Mouse (Mus musculus) neural tube, embryonic 15.5 days (tissue): Measurements from ENCODE around the gene Tbc1d2b. TPM values are rescaled to one million over a fixed set of nuclear protein-coding genes. Genes with fewer than 3 reads are reported as not detected.

ENCODE experiments used
- ATAC-seq: fragments of 200-750 bp; cut with Nextera tagmentation; 2 replicates; pipeline ENCODE4 v1.8.0; 2017; ENCODE audit warnings: mild to moderate bottlenecking, moderate TSS enrichment, moderate library complexity; ENCODE audit not compliant: low FRiP score
- H3K27ac ChIP-seq: fragments of 300-500 bp; sonication (generic); replicated peaks from 2 replicates; pipeline ENCODE4 v1.5.1; 2015; ENCODE audit warnings: mild to moderate bottlenecking, inconsistent platforms
- H3K27me3 ChIP-seq: fragments of 300-500 bp; sonication (generic); replicated peaks from 2 replicates; pipeline ENCODE4 v1.6.1; 2015; ENCODE audit warnings: inconsistent platforms
- H3K36me3 ChIP-seq: fragments of 300-500 bp; sonication (generic); 2 replicates; pipeline ENCODE4 v1.6.1; 2015; ENCODE audit warnings: inconsistent platforms
- H3K4me1 ChIP-seq: fragments of 300-500 bp; sonication (generic); 2 replicates; pipeline ENCODE4 v1.6.1; 2015; ENCODE audit warnings: inconsistent platforms
- H3K4me2 ChIP-seq: fragments of 300-500 bp; sonication (generic); 2 replicates; pipeline ENCODE4 v1.6.1; 2015; ENCODE audit warnings: inconsistent platforms, mild to moderate bottlenecking, moderate library complexity
- H3K4me3 ChIP-seq: fragments of 300-500 bp; sonication (generic); replicated peaks from 2 replicates; pipeline ENCODE4 v1.5.1; 2015; ENCODE audit warnings: mild to moderate bottlenecking, inconsistent platforms
- H3K9ac ChIP-seq: fragments of 300-500 bp; sonication (generic); replicated peaks from 2 replicates; pipeline ENCODE4 v1.6.1; 2015; ENCODE audit warnings: mild to moderate bottlenecking, inconsistent platforms
- H3K9me3 ChIP-seq: fragments of 300-500 bp; sonication (generic); replicated peaks from 2 replicates; pipeline ENCODE4 v1.6.1; 2016; ENCODE audit warnings: inconsistent platforms
- WGBS: fragments of 180-500 bp; shearing (Covaris S2); methylation state at CpG from one replicate; pipeline ENCODE4 v1.1.7; 2015; ENCODE audit warnings: mixed read lengths; 5-methylcytosine and 5-hydroxymethylcytosine counted together
- polyA plus RNA-seq: library from polyadenylated mRNA; unstranded; fragments of >200 nt; fragmentation: Nextera tagmentation; extraction: Ambion mirVana; gene quantifications from 2 replicates; pipeline ENCODE4 v1.2.1, GENCODE M21; 2015

The Tbc1d2b gene
- polyA plus RNA-seq, 1 experiment from 2014 or later = 6.1 TPM

GRCm38 (mm10) chr9:90250141-90250775 lies 20.3 kb downstream of the Tbc1d2b start:
- H3K36me3 ChIP-seq = no peaks in the 10 kb centered on the region
- no peak overlapping the region for H3K27ac ChIP-seq
- H3K4me1 ChIP-seq = no peaks in the 10 kb centered on the region
- no peak for ATAC-seq
- WGBS = 92% methylated on average over 5 of the region's 5 CpGs
- no peaks in the 10 kb centered on the region for H3K27me3 ChIP-seq
- no peaks in the 10 kb centered on the region for H3K9me3 ChIP-seq
- no peak overlapping the region for H3K9ac ChIP-seq
- H3K4me2 ChIP-seq = no peak overlapping the region
- H3K4me3 ChIP-seq = no peak overlapping the region

- ATAC-seq = no peak
- H3K4me2 ChIP-seq = no peak overlapping the region
- WGBS = 93% methylated on average over 2 of the region's 2 CpGs
- H3K9me3 ChIP-seq = no peaks in the 10 kb centered on the region
- H3K4me3 ChIP-seq = no peak overlapping the region
- H3K9ac ChIP-seq = no peak overlapping the region
- H3K36me3 ChIP-seq = no peaks in the 10 kb centered on the region
- H3K27me3 ChIP-seq = no peaks in the 10 kb centered on the region
- no peaks in the 10 kb centered on the region for H3K4me1 ChIP-seq
- no peak overlapping the region for H3K27ac ChIP-seq
Observed at GRCm38 (mm10) chr9:90249036-90249435, 21.6 kb downstream of the Tbc1d2b start.

GRCm38 (mm10) chr9:90248326-90248725 lies 22.3 kb downstream of the Tbc1d2b start:
- no peak for ATAC-seq
- H3K36me3 ChIP-seq = no peaks in the 10 kb centered on the region
- H3K4me3 ChIP-seq = no peak overlapping the region
- 91% methylated on average over 7 of the region's 7 CpGs for WGBS
- H3K9me3 ChIP-seq = no peaks in the 10 kb centered on the region
- H3K9ac ChIP-seq = no peak overlapping the region
- no peak overlapping the region for H3K27ac ChIP-seq
- H3K4me2 ChIP-seq = no peak overlapping the region
- no peaks in the 10 kb centered on the region for H3K4me1 ChIP-seq
- H3K27me3 ChIP-seq = no peaks in the 10 kb centered on the region

GRCm38 (mm10) chr9:90247316-90247715 lies 23.3 kb downstream of the Tbc1d2b start:
- H3K27ac ChIP-seq = no peak overlapping the region
- H3K27me3 ChIP-seq = no peaks in the 10 kb centered on the region
- no peak overlapping the region for H3K4me3 ChIP-seq
- no peaks in the 10 kb centered on the region for H3K4me1 ChIP-seq
- no peaks in the 10 kb centered on the region for H3K9me3 ChIP-seq
- H3K9ac ChIP-seq = no peak overlapping the region
- 84% methylated on average over 7 of the region's 7 CpGs for WGBS
- no peak for ATAC-seq
- no peaks in the 10 kb centered on the region for H3K36me3 ChIP-seq
- no peak overlapping the region for H3K4me2 ChIP-seq

- H3K9me3 ChIP-seq = no peaks in the 10 kb centered on the region
- no peak overlapping the region for H3K27ac ChIP-seq
- WGBS = 97% methylated on average over 5 of the region's 5 CpGs
- ATAC-seq = no peak
- H3K36me3 ChIP-seq = no peaks in the 10 kb centered on the region
- H3K4me1 ChIP-seq = no peaks in the 10 kb centered on the region
- H3K4me2 ChIP-seq = no peak overlapping the region
- H3K9ac ChIP-seq = no peak overlapping the region
- H3K27me3 ChIP-seq = no peaks in the 10 kb centered on the region
- H3K4me3 ChIP-seq = no peak overlapping the region
Observed at GRCm38 (mm10) chr9:90245781-90246180, 24.8 kb downstream of the Tbc1d2b start.

GRCm38 (mm10) chr9:90245206-90245605 lies 25.4 kb downstream of the Tbc1d2b start:
- Histone ChIP-seq H3K9me3 (no peaks in the 10 kb centered on the region), H3K4me1 (no peaks in the 10 kb centered on the region), H3K27me3 (no peaks in the 10 kb centered on the region), H3K9ac (no peak overlapping the region), H3K4me3 (no peak overlapping the region), H3K4me2 (no peak overlapping the region), H3K36me3 (peaks cover under 1% of the 10 kb centered on the region; the same call in 1 of the 2 replicates), H3K27ac (no peak overlapping the region)
- ATAC-seq = no peak
- WGBS = 93% methylated on average over 6 of the region's 6 CpGs

- Histone ChIP-seq H3K4me1 (no peaks in the 10 kb centered on the region), H3K4me2 (no peak overlapping the region), H3K9me3 (no peaks in the 10 kb centered on the region), H3K27ac (no peak overlapping the region), H3K36me3 (peaks cover 7% of the 10 kb centered on the region), H3K27me3 (no peaks in the 10 kb centered on the region), H3K9ac (no peak overlapping the region), H3K4me3 (no peak overlapping the region)
- no peak for ATAC-seq
- WGBS = 85% methylated on average over 15 of the region's 15 CpGs
Observed at GRCm38 (mm10) chr9:90244301-90245151, 26.1 kb downstream of the Tbc1d2b start.

- Histone ChIP-seq H3K36me3 (peaks cover 16% of the 10 kb centered on the region), H3K4me1 (no peaks in the 10 kb centered on the region), H3K4me3 (no peak overlapping the region), H3K4me2 (no peak overlapping the region), H3K27me3 (no peaks in the 10 kb centered on the region), H3K9me3 (no peaks in the 10 kb centered on the region), H3K27ac (no peak overlapping the region), H3K9ac (no peak overlapping the region)
- ATAC-seq = no peak
- 84% methylated on average over 7 of the region's 7 CpGs for WGBS
Observed at GRCm38 (mm10) chr9:90242855-90243254, 27.7 kb downstream of the Tbc1d2b start.

- H3K27ac ChIP-seq = no peak overlapping the region
- no peak overlapping the region for H3K4me2 ChIP-seq
- H3K27me3 ChIP-seq = no peaks in the 10 kb centered on the region
- WGBS = 80% methylated on average over 6 of the region's 6 CpGs
- H3K9me3 ChIP-seq = no peaks in the 10 kb centered on the region
- H3K4me3 ChIP-seq = no peak overlapping the region
- peaks cover 16% of the 10 kb centered on the region for H3K36me3 ChIP-seq
- no peak for ATAC-seq
- no peak overlapping the region for H3K9ac ChIP-seq
- H3K4me1 ChIP-seq = no peaks in the 10 kb centered on the region
Observed at GRCm38 (mm10) chr9:90242291-90242690, 28.3 kb downstream of the Tbc1d2b start.

- Histone ChIP-seq H3K4me1 (no peaks in the 10 kb centered on the region), H3K4me3 (no peak overlapping the region), H3K4me2 (no peak overlapping the region), H3K9me3 (no peaks in the 10 kb centered on the region), H3K27ac (no peak overlapping the region), H3K27me3 (no peaks in the 10 kb centered on the region), H3K9ac (no peak overlapping the region), H3K36me3 (peaks cover 18% of the 10 kb centered on the region)
- no peak for ATAC-seq
- 70% methylated on average over 7 of the region's 7 CpGs for WGBS
Observed at GRCm38 (mm10) chr9:90241618-90242017, 29.0 kb downstream of the Tbc1d2b start.

GRCm38 (mm10) chr9:90241041-90241440 lies 29.6 kb downstream of the Tbc1d2b start:
- Histone ChIP-seq H3K36me3 (peaks cover 18% of the 10 kb centered on the region), H3K27me3 (no peaks in the 10 kb centered on the region), H3K27ac (no peak overlapping the region), H3K4me3 (no peak overlapping the region), H3K4me2 (no peak overlapping the region), H3K9me3 (no peaks in the 10 kb centered on the region), H3K9ac (no peak overlapping the region), H3K4me1 (no peaks in the 10 kb centered on the region)
- 82% methylated on average over 6 of the region's 6 CpGs for WGBS
- ATAC-seq = no peak

GRCm38 (mm10) chr9:90240560-90240959 lies 30.0 kb downstream of the Tbc1d2b start:
- Histone ChIP-seq H3K9ac (no peak overlapping the region), H3K4me2 (no peak overlapping the region), H3K27me3 (no peaks in the 10 kb centered on the region), H3K36me3 (peaks cover 18% of the 10 kb centered on the region), H3K4me3 (no peak overlapping the region), H3K4me1 (no peaks in the 10 kb centered on the region), H3K9me3 (no peaks in the 10 kb centered on the region), H3K27ac (no peak overlapping the region)
- 57% methylated on average over 4 of the region's 4 CpGs for WGBS
- ATAC-seq = no peak
